In the genomic region with DNA sequence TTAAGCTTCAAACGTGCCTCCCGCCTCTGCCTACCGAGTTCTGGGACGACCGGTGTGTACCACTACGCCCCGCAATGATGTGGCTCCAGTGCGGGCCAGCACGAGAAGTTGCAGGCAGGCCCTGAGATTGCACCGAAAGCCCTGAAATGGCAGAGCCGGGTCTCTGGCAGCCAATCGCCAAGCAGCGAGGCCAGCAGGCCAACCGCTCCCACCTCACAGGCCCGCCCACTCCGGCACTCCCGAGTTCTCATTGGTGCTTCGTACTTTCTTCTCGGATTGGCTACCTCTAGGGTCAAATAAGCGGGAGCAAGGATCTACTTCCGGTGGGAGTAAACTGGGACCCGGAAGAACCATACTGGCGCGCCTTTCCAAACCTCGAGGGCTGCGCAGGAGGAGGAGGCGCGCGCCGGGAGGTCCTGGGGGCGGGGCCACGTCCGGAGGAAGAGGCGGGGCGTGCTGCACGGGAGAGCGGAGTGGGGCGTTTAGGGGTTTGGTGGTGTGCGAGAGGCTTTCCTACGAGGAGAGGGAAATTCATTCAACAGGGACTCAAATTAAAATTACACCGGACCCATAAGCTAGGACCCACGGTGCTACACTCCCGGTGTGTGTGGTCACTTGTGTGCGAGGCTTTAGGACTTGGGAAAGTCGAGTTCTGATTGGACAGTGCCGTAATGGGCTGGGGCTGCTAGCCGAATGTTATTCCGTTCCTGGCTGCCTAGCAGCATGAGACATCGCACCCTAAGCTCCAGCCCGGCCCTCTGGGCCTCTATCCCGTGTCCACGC, we compare ENCODE assay signal across 8 mouse cellular contexts. TPM values are rescaled to one million over a fixed set of nuclear protein-coding genes. Genes with fewer than 3 reads are reported as not detected.
DNase-seq lines count a peak whose midpoint lies in the region; ATAC-seq and TF ChIP-seq lines count a peak whose summit lies in the region.

Gene Ogg1 (plus strand): TSS at position 440 of the 783 bp plus-strand sequence.

- peaks cover 13% of the 10 kb centered on the region for H3K79me2 ChIP-seq in C2C12 (ENCODE audit: control insufficient read depth, insufficient read depth)
- H3K79me2 ChIP-seq in liver, adult 2 months (ENCODE audit: control insufficient read depth, insufficient read depth, low read length) = no peaks in the 10 kb centered on the region
- no peaks in the 10 kb centered on the region for H3K79me2 ChIP-seq in myocyte (ENCODE audit: control insufficient read depth, insufficient read depth)

- TF ChIP-seq POLR2A in brain, embryonic 14.5 days (IDR thresholded peaks at IDR 0.05; ENCODE audit: borderline replicate concordance, extremely low read depth, insufficient read depth, insufficient read length, poor library complexity, severe bottlenecking) = peak; percentile 71; the same call in 1 of the 2 replicates
- TF ChIP-seq POLR2A in liver, adult 2 months (IDR thresholded peaks at IDR 0.05; ENCODE audit: extremely low read depth, insufficient read depth, low read length) = peak; percentile 88
- peak; percentile 94 for TF ChIP-seq POLR2A in myocyte (IDR thresholded peaks at IDR 0.05; ENCODE audit: insufficient read length, low read depth)

- no peak for TF ChIP-seq CTCF in C2C12 (IDR thresholded peaks at IDR 0.05; ENCODE audit: control insufficient read depth, insufficient read depth, insufficient read length)
- no peak for TF ChIP-seq CTCF in brain, embryonic 14.5 days (IDR thresholded peaks at IDR 0.05; ENCODE audit: borderline replicate concordance, extremely low read depth, insufficient read depth, insufficient read length)
- no peak for TF ChIP-seq CTCF in liver, adult 2 months (IDR thresholded peaks at IDR 0.05; ENCODE audit: low read depth, low read length)

- WGBS in heart, embryonic 11.5 days (ENCODE audit: insufficient replicate concordance) = under 1% methylated on average over 52 of the region's 52 CpGs
- under 1% methylated on average over 52 of the region's 52 CpGs for WGBS in kidney, embryonic 16.5 days
- under 1% methylated on average over 52 of the region's 52 CpGs for WGBS in liver, adult 2 months

- H3K79me3 ChIP-seq in C2C12 (ENCODE audit: low read depth) = peaks cover 7% of the 10 kb centered on the region

- peak; percentile 100 for DNase-seq in brain, embryonic 14.5 days (ENCODE audit: low read depth)
- DNase-seq in liver, adult 2 months (ENCODE audit: extremely low read depth, low read depth, low spot score) = peak; percentile 98
- DNase-seq in splenic B cell, adult 2 months (ENCODE audit: low read depth, low spot score) = peak; percentile 98

- ATAC-seq in heart, embryonic 11.5 days (replicated peaks; ENCODE audit: insufficient number of reproducible peaks, low FRiP score, low TSS enrichment) = peak; percentile 96
- ATAC-seq in kidney, embryonic 16.5 days (ENCODE audit: low FRiP score, low TSS enrichment) = peak; percentile 98

- no peaks in the 10 kb centered on the region for H3K9me3 ChIP-seq in erythroblast, embryonic 14.5 days (ENCODE audit: control insufficient read depth, low read length)
- H3K9me3 ChIP-seq in heart, embryonic 11.5 days (replicated peaks; ENCODE audit: control insufficient read depth, low read length) = no peaks in the 10 kb centered on the region
- H3K9me3 ChIP-seq in kidney, embryonic 16.5 days (ENCODE audit: low read length) = no peaks in the 10 kb centered on the region

- H3K9ac ChIP-seq in heart, embryonic 11.5 days (ENCODE audit: low read depth, low read length) = peak within 1 kb of the TSS; percentile 80
- H3K9ac ChIP-seq in kidney, embryonic 16.5 days (replicated peaks; ENCODE audit: low read length) = peak within 1 kb of the TSS; percentile 89
- peak within 1 kb of the TSS; percentile 75 for H3K9ac ChIP-seq in liver, adult 2 months (ENCODE audit: low read depth, low read length)

- peak within 1 kb of the TSS; percentile 91 for H3K4me2 ChIP-seq in heart, embryonic 11.5 days
- H3K4me2 ChIP-seq in kidney, embryonic 16.5 days (replicated peaks; ENCODE audit: low read depth, low read length) = peak within 1 kb of the TSS; percentile 95
- H3K4me2 ChIP-seq in myocyte (ENCODE audit: low read depth) = peak within 1 kb of the TSS; percentile 82

- no peaks in the 10 kb centered on the region for H3K27me3 ChIP-seq in C2C12 (ENCODE audit: control insufficient read depth, insufficient read depth, insufficient read length)
- H3K27me3 ChIP-seq in erythroblast, embryonic 14.5 days (ENCODE audit: control insufficient read depth) = no peaks in the 10 kb centered on the region
- H3K27me3 ChIP-seq in heart, embryonic 11.5 days (ENCODE audit: control insufficient read depth, insufficient read depth, low read length) = no peaks in the 10 kb centered on the region
- no peaks in the 10 kb centered on the region for H3K27me3 ChIP-seq in kidney, embryonic 16.5 days (ENCODE audit: insufficient read depth, low read length)
- no peaks in the 10 kb centered on the region for H3K27me3 ChIP-seq in liver, adult 2 months (ENCODE audit: control insufficient read depth, insufficient read depth, low read length)
- no peaks in the 10 kb centered on the region for H3K27me3 ChIP-seq in myocyte (ENCODE audit: control insufficient read depth, insufficient read depth, insufficient read length)
- H3K27me3 ChIP-seq in splenic B cell, adult 2 months (ENCODE audit: control insufficient read depth, insufficient read depth, low read length, poor library complexity, severe bottlenecking) = no peaks in the 10 kb centered on the region

- peak within 1 kb of the TSS; percentile 89 for H3K27ac ChIP-seq in heart, embryonic 11.5 days (ENCODE audit: low read depth, low read length)
- H3K27ac ChIP-seq in kidney, embryonic 16.5 days (ENCODE audit: low read length) = peak within 1 kb of the TSS; percentile 97
- H3K27ac ChIP-seq in liver, adult 2 months (replicated peaks; ENCODE audit: insufficient read depth, low read depth, low read length) = peak within 1 kb of the TSS; percentile 76

- peaks cover 34% of the 10 kb centered on the region for H3K4me1 ChIP-seq in erythroblast, embryonic 14.5 days (ENCODE audit: control insufficient read depth)
- peaks cover 9% of the 10 kb centered on the region; the same call in 1 of the 2 replicates for H3K4me1 ChIP-seq in heart, embryonic 11.5 days (ENCODE audit: control insufficient read depth, insufficient read depth, low read length)
- peaks cover 11% of the 10 kb centered on the region; the same call in 1 of the 2 replicates for H3K4me1 ChIP-seq in kidney, embryonic 16.5 days (ENCODE audit: insufficient read depth, low read length)
- H3K4me1 ChIP-seq in liver, adult 2 months (ENCODE audit: control insufficient read depth, insufficient read depth, low read length) = peaks cover 2% of the 10 kb centered on the region

- H3K36me3 ChIP-seq in C2C12 (ENCODE audit: control insufficient read depth, insufficient read depth) (peaks cover 70% of the 10 kb centered on the region), myocyte (ENCODE audit: control insufficient read depth, insufficient read depth) (peaks cover 34% of the 10 kb centered on the region)
- peaks cover 67% of the 10 kb centered on the region for H3K36me3 ChIP-seq in erythroblast, embryonic 14.5 days (ENCODE audit: control insufficient read depth)
- H3K36me3 ChIP-seq in heart, embryonic 11.5 days (ENCODE audit: control insufficient read depth, insufficient read depth, low read length) = peaks cover 28% of the 10 kb centered on the region
- peaks cover 52% of the 10 kb centered on the region for H3K36me3 ChIP-seq in kidney, embryonic 16.5 days (ENCODE audit: insufficient read depth, low read length)
- peaks cover 29% of the 10 kb centered on the region for H3K36me3 ChIP-seq in liver, adult 2 months (ENCODE audit: control insufficient read depth, insufficient read depth, low read length)
- H3K36me3 ChIP-seq in splenic B cell, adult 2 months (ENCODE audit: control insufficient read depth, insufficient read depth, low read length, poor library complexity, severe bottlenecking) = peaks cover 9% of the 10 kb centered on the region; the same call in 1 of the 2 replicates

- H3K4me3 ChIP-seq in C2C12 (ENCODE audit: insufficient read depth, poor library complexity, severe bottlenecking) (peak within 1 kb of the TSS; percentile 54), myocyte (peak within 1 kb of the TSS; percentile 42)
- peak within 1 kb of the TSS; percentile 92 for H3K4me3 ChIP-seq in erythroblast, embryonic 14.5 days (replicated peaks)
- peak within 1 kb of the TSS; percentile 72 for H3K4me3 ChIP-seq in heart, embryonic 11.5 days (ENCODE audit: low read depth, low read length)
- peak within 1 kb of the TSS; percentile 77 for H3K4me3 ChIP-seq in kidney, embryonic 16.5 days (ENCODE audit: low read length)
- peak within 1 kb of the TSS; percentile 64 for H3K4me3 ChIP-seq in liver, adult 2 months (ENCODE audit: insufficient read depth, low read depth, low read length)

- H3ac ChIP-seq in C2C12 (ENCODE audit: control insufficient read depth, insufficient read length, low read depth) (peak within 1 kb of the TSS; percentile 79), myocyte (ENCODE audit: control insufficient read depth, insufficient read length) (peak within 1 kb of the TSS; percentile 49)

TF ChIP-seq in C2C12, 6 proteins besides CTCF, POLR2A, EP300 and RAD21:
- TF ChIP-seq USF1 (IDR thresholded peaks at IDR 0.05; ENCODE audit: low read depth) (no peak), FOSL1 (IDR thresholded peaks at IDR 0.05; ENCODE audit: insufficient read depth, low read length, poor library complexity, severe bottlenecking) (no peak), MYOD1 (IDR thresholded peaks at IDR 0.05; ENCODE audit: control insufficient read depth, insufficient read length, low read depth) (no peak), MYOG (IDR thresholded peaks at IDR 0.05; ENCODE audit: control insufficient read depth, extremely low read depth, insufficient read length) (no peak), MAX (IDR thresholded peaks at IDR 0.05) (no peak), CEBPB (IDR thresholded peaks at IDR 0.05; ENCODE audit: low read depth) (no peak)

TF ChIP-seq in myocyte, 11 proteins besides CTCF, POLR2A, EP300 and RAD21 (continues in another document):
- TF ChIP-seq MAX (IDR thresholded peaks at IDR 0.05; ENCODE audit: low read depth) (no peak), SRF (IDR thresholded peaks at IDR 0.05; ENCODE audit: control insufficient read depth, insufficient read length, low read depth) (peak; percentile 74), CEBPB (IDR thresholded peaks at IDR 0.05; ENCODE audit: insufficient read depth, poor library complexity, severe bottlenecking) (no peak), MYOD1 (IDR thresholded peaks at IDR 0.05; ENCODE audit: control insufficient read depth in 1 of 3, insufficient read length in 2 of 3, low read depth in 2 of 3) (peak in 1 of 3 experiments; percentile 0), TCF12 (IDR thresholded peaks at IDR 0.05; ENCODE audit: insufficient read depth, poor library complexity, severe bottlenecking) (no peak)

RNA-seq across cellular contexts. Expression of gene Ogg1, which starts in this region (rescaled TPM):
- polyA plus RNA-seq in C2C12 (2012; fragmentation: generic; extraction: Trizol) (18.5 TPM), myocyte (2012; fragmentation: generic; extraction: Trizol) (11.8 TPM)
- polyA plus RNA-seq in brain, embryonic 14.5 days (2012; rRNA removed) = 13.2 and 25.0 TPM in 2 replicates
- polyA plus RNA-seq in erythroblast, embryonic 14.5 days (2012) = 0.56 and 0.83 TPM in 2 replicates
- polyA plus RNA-seq in heart, embryonic 11.5 days (2014; fragmentation: Nextera tagmentation; extraction: Ambion mirVana) = 10.6 and 11.6 TPM in 2 replicates
- polyA plus RNA-seq in kidney, embryonic 16.5 days (2015; fragmentation: Nextera tagmentation; extraction: Ambion mirVana) = 17.4 and 19.4 TPM in 2 replicates
- total RNA-seq in liver, adult 2 months (2014; rRNA removed) = 4.8 and 5.0 TPM in 2 replicates
- polyA plus RNA-seq in liver, adult 2 months (2012; rRNA removed) = 9.2 and 10.4 TPM in 2 replicates

Comparison
In these comparisons a context has a peak if more than half of its experiments do, and no peak if none do; other contexts are left out.
1. Peak in every context shown above with its lines: DNase-seq, ATAC-seq, H3K4me3 ChIP-seq and H3K27ac ChIP-seq.
2. H3K4me3 ChIP-seq: peak in every context shown above with its lines; median percentile 92 in erythroblast, embryonic 14.5 days; 77 in kidney, embryonic 16.5 days; 72 in heart, embryonic 11.5 days; 64 in liver, adult 2 months; 54 in C2C12; 42 in myocyte.